Mouse (Mus musculus) stomach, postnatal 0 days (tissue): ENCODE results near the gene Sync.

Source experiments
- CTCF ChIP-seq: IDR thresholded peaks from 2 replicates; pipeline ENCODE4 v1.5.1; 2016; ENCODE audit warnings: antibody characterized with exemption, low read depth, mild to moderate bottlenecking, moderate library complexity
- EP300 ChIP-seq: optimal IDR thresholded peaks from 2 replicates; pipeline ENCODE3; 2016; ENCODE audit warnings: antibody characterized with exemption

- no peak for TF ChIP-seq CTCF
- TF ChIP-seq EP300: no peak
Measured at GRCm38 (mm10) chr4:129326191-129326590, 38.8 kb downstream of the Sync start.
